Mouse (Mus musculus) cortical plate, adult 2 months (tissue): Measurements from ENCODE around the gene Klf12. TPM values are rescaled to one million over a fixed set of nuclear protein-coding genes. Genes with fewer than 3 reads are reported as not detected.

ENCODE experiments used
- H3K27ac ChIP-seq: fragments of 200-500 bp; 2 replicates; pipeline ENCODE4 v1.5.1; 2012; ENCODE audit warnings: low read length, control low read depth, inconsistent platforms; ENCODE audit not compliant: insufficient read depth
- H3K4me1 ChIP-seq: fragments of 200-500 bp; 2 replicates; pipeline ENCODE4 v1.6.1; 2011; ENCODE audit warnings: low read length; ENCODE audit not compliant: control insufficient read depth, insufficient read depth
- H3K4me3 ChIP-seq: fragments of 200-500 bp; 2 replicates; pipeline ENCODE4 v1.5.1; 2011; ENCODE audit warnings: mild to moderate bottlenecking, low read length, control low read depth; ENCODE audit not compliant: insufficient read depth
- CTCF ChIP-seq: fragments of 200-500 bp; IDR thresholded peaks from 2 replicates; pipeline ENCODE4 v1.5.1; 2011; ENCODE audit warnings: mild to moderate bottlenecking, control low read depth, low read length; ENCODE audit not compliant: insufficient read depth; ENCODE audit errors: extremely low read depth
- POLR2A ChIP-seq: fragments of 200-500 bp; IDR thresholded peaks from 2 replicates; pipeline ENCODE4 v1.6.1; 2011; ENCODE audit warnings: mild to moderate bottlenecking, low read length, control low read depth; ENCODE audit not compliant: insufficient read depth; ENCODE audit errors: extremely low read depth
- polyA plus RNA-seq: library from polyadenylated mRNA; depleted of rRNA; stranded (reverse); fragments of >200 nt; gene quantifications from 2 replicates; pipeline ENCODE4 v1.2.3, GENCODE M21; 2012

Gene Klf12
- polyA plus RNA-seq, 1 experiment = 19.5 TPM

- Histone ChIP-seq H3K4me1 (peaks cover 4% of the 10 kb centered on the region; the same call in 1 of the 2 replicates), H3K4me3 (no peak overlapping the region), H3K27ac (0 out of 2 replicates have a peak overlapping the region, but pooled peaks have one; percentile 10)
- TF ChIP-seq CTCF = no peak
- TF ChIP-seq POLR2A = no peak
Measured at GRCm38 (mm10) chr14:100189490-100190197, 94.8 kb downstream of the Klf12 start.

GRCm38 (mm10) chr14:100187372-100187771 lies 97.1 kb downstream of the Klf12 start:
- Histone ChIP-seq H3K4me1 (peaks cover 4% of the 10 kb centered on the region; the same call in 1 of the 2 replicates), H3K4me3 (no peak overlapping the region), H3K27ac (no peak overlapping the region)
- no peak for TF ChIP-seq POLR2A
- no peak for TF ChIP-seq CTCF

- Histone ChIP-seq H3K4me3 (no peak overlapping the region), H3K4me1 (no peaks in the 10 kb centered on the region; the same call in 1 of the 2 replicates), H3K27ac (no peak overlapping the region)
- TF ChIP-seq CTCF (no peak), POLR2A (no peak)
Measured at GRCm38 (mm10) chr14:100177796-100178195, 106.7 kb downstream of the Klf12 start.

GRCm38 (mm10) chr14:100165075-100165474 lies 119.4 kb downstream of the Klf12 start:
- H3K27ac ChIP-seq = no peak overlapping the region
- H3K4me1 ChIP-seq = peaks cover 2% of the 10 kb centered on the region; the same call in 1 of the 2 replicates
- H3K4me3 ChIP-seq = no peak overlapping the region
- TF ChIP-seq POLR2A (no peak), CTCF (no peak)

GRCm38 (mm10) chr14:100156639-100157038 lies 127.8 kb downstream of the Klf12 start:
- Histone ChIP-seq H3K4me1 (no peaks in the 10 kb centered on the region; the same call in 1 of the 2 replicates), H3K4me3 (no peak overlapping the region), H3K27ac (no peak overlapping the region)
- TF ChIP-seq POLR2A = no peak
- no peak for TF ChIP-seq CTCF

- TF ChIP-seq POLR2A = no peak
- no peak for TF ChIP-seq CTCF
- no peak overlapping the region for H3K4me3 ChIP-seq
Measured at GRCm38 (mm10) chr14:100147666-100148065, 136.8 kb downstream of the Klf12 start.

GRCm38 (mm10) chr14:100140370-100140769 lies 144.1 kb downstream of the Klf12 start:
- TF ChIP-seq POLR2A (no peak), CTCF (no peak)
- no peak overlapping the region for H3K27ac ChIP-seq
- no peaks in the 10 kb centered on the region for H3K4me1 ChIP-seq
- H3K4me3 ChIP-seq = no peak overlapping the region

More at GRCm38 (mm10) chr14:100147666-100148065, 136.8 kb downstream of the Klf12 start:
- H3K4me1 ChIP-seq = no peaks in the 10 kb centered on the region; the same call in 1 of the 2 replicates
- H3K27ac ChIP-seq = no peak overlapping the region

GRCm38 (mm10) chr14:100134304-100134703 lies 150.2 kb downstream of the Klf12 start:
- Histone ChIP-seq H3K4me3 (no peak overlapping the region), H3K4me1 (no peaks in the 10 kb centered on the region), H3K27ac (no peak overlapping the region)
- TF ChIP-seq CTCF (no peak), POLR2A (no peak)

GRCm38 (mm10) chr14:100132479-100132878 lies 152.0 kb downstream of the Klf12 start:
- Histone ChIP-seq H3K4me1 (no peaks in the 10 kb centered on the region), H3K27ac (no peak overlapping the region), H3K4me3 (no peak overlapping the region)
- TF ChIP-seq POLR2A = no peak
- no peak for TF ChIP-seq CTCF

GRCm38 (mm10) chr14:100126126-100126525 lies 158.4 kb downstream of the Klf12 start:
- Histone ChIP-seq H3K4me3 (no peak overlapping the region), H3K27ac (no peak overlapping the region), H3K4me1 (no peaks in the 10 kb centered on the region)
- TF ChIP-seq CTCF = no peak
- no peak for TF ChIP-seq POLR2A

GRCm38 (mm10) chr14:100121075-100121474 lies 163.4 kb downstream of the Klf12 start:
- TF ChIP-seq CTCF = no peak
- no peak for TF ChIP-seq POLR2A
- Histone ChIP-seq H3K4me3 (no peak overlapping the region), H3K27ac (no peak overlapping the region), H3K4me1 (no peaks in the 10 kb centered on the region)
